Mouse (Mus musculus) cerebellum, adult 11-12 months (tissue): Measurements from ENCODE around the gene Lsm3.

Experiments used
- DNase-seq: peaks from one replicate; pipeline ENCODE4 v3.0.0; 2022

Gene Lsm3

DNA sequence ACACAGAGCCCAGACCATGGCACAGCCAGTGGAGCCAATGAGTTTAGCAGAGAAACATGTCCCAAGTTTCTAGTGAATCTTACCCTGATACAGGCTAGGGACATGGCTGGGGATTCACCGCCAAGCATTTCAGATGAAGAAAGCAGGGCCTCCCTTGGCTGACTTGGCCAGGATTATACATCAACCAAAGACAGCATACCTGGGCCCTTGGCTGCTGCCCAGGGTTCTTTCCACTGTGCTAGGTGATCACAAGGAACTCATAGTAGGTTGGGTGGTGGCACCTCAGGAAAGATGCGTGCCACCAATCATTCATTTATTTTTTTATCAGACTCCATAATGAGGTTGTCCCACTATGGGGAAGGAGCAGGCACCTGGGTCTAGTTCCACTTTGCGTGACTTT is 44.5 kb downstream of the Lsm3 start:
- no peak for DNase-seq

DNA sequence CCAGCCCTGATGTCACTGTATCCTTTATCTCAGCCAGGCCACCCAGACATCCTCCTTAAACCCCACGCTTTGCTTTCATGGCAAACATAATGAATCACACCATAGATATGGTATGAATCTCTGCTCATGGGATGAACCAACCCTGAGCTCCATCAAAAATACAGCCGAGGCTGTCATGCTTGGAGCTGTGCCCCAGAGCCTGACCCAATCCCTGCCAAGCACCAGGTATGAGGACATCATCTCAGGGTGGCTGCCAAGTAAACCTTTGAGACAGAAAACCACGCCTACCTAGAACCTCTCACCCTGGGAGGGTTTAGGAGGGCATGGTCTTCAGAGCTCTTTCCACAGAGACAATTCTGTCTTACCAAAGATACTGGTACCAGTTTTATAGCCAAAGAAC is 47.3 kb downstream of the Lsm3 start:
- DNase-seq: no peak

DNA sequence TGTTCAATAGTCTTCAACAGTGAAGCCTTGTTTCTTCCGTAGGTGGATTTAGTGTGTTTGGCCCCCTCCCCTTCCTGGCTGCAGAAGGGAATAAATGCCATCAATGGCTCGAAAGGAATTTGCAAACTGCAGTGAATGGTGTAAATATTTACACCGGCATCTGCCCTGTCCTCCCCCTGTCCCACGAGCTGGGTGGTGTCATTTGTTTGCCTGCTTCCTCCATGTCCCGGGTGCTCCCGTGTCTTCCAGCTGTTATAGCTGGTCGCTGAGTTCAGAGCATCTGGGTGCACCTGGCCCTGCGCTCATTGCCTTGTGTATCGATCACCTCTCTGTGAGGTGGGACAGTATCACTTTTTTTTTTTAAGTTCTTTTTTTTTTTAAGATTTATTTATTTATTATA is 50.7 kb downstream of the Lsm3 start:
- no peak for DNase-seq
